Mouse (Mus musculus) macrophage (primary cell): Measurements from ENCODE around the gene Ptprn2. TPM values are rescaled to one million over a fixed set of nuclear protein-coding genes. Genes with fewer than 3 reads are reported as not detected.

Experiments used
- H3K27ac ChIP-seq: fragments of 350-480 bp; formaldehyde crosslinking; 2 replicates; pipeline ENCODE4 v1.9.0; 2021
- H3K36me3 ChIP-seq: fragments of 350-480 bp; formaldehyde crosslinking; 2 replicates; pipeline ENCODE4 v1.9.0; 2021; ENCODE audit errors: inconsistent target
- H3K4me3 ChIP-seq: fragments of 350-480 bp; formaldehyde crosslinking; 2 replicates; pipeline ENCODE4 v1.9.0; 2021; ENCODE audit errors: inconsistent target
- H3K79me2 ChIP-seq: fragments of 350-480 bp; formaldehyde crosslinking; 2 replicates; pipeline ENCODE4 v1.9.0; 2021; ENCODE audit errors: inconsistent target
- WGBS: methylation state at CpG from one replicate; pipeline ENCODE4 v1.1.7; 2026; ENCODE audit warnings: inconsistent platforms; ENCODE audit not compliant: missing documents; 5-methylcytosine and 5-hydroxymethylcytosine counted together
- polyA plus RNA-seq: library from polyadenylated mRNA; stranded (reverse); fragments of 250-400 nt; gene quantifications from 3 replicates; pipeline ENCODE4 v1.2.4, GENCODE M21; 2018; ENCODE audit warnings: inconsistent platforms

Ptprn2 gene
- polyA plus RNA-seq, 1 experiment from 2014 or later = 0.06 TPM

GRCm38 (mm10) chr12:116590076-116590475, 104.6 kb downstream of the Ptprn2 start:
- WGBS = 97% methylated on average over 5 of the region's 5 CpGs
- H3K4me3 ChIP-seq = no peak overlapping the region
- no peaks in the 10 kb centered on the region for H3K79me2 ChIP-seq
- no peaks in the 10 kb centered on the region for H3K36me3 ChIP-seq
- H3K27ac ChIP-seq = no peak overlapping the region

- 46% methylated on average over 8 of the region's 8 CpGs for WGBS
- Histone ChIP-seq H3K36me3 (no peaks in the 10 kb centered on the region), H3K27ac (no peak overlapping the region), H3K4me3 (no peak overlapping the region), H3K79me2 (no peaks in the 10 kb centered on the region)
Measured at GRCm38 (mm10) chr12:116594457-116594856, 108.9 kb downstream of the Ptprn2 start.

GRCm38 (mm10) chr12:116594866-116595610, 109.5 kb downstream of the Ptprn2 start:
- H3K27ac ChIP-seq = no peak overlapping the region
- H3K36me3 ChIP-seq = no peaks in the 10 kb centered on the region
- WGBS = 100% methylated on average over 7 of the region's 7 CpGs

GRCm38 (mm10) chr12:116595727-116596126, 110.2 kb downstream of the Ptprn2 start:
- Histone ChIP-seq H3K79me2 (no peaks in the 10 kb centered on the region), H3K27ac (no peak overlapping the region), H3K4me3 (no peak overlapping the region), H3K36me3 (no peaks in the 10 kb centered on the region)
- 41% methylated on average over 4 of the region's 4 CpGs for WGBS

More at GRCm38 (mm10) chr12:116594866-116595610, 109.5 kb downstream of the Ptprn2 start:
- H3K4me3 ChIP-seq = no peak overlapping the region
- H3K79me2 ChIP-seq = no peaks in the 10 kb centered on the region

GRCm38 (mm10) chr12:116596993-116597392, 111.5 kb downstream of the Ptprn2 start:
- 72% methylated on average over 20 of the region's 20 CpGs for WGBS
- H3K79me2 ChIP-seq = no peaks in the 10 kb centered on the region
- H3K4me3 ChIP-seq = no peak overlapping the region
- H3K36me3 ChIP-seq = no peaks in the 10 kb centered on the region
- H3K27ac ChIP-seq = no peak overlapping the region

GRCm38 (mm10) chr12:116597670-116598069, 112.2 kb downstream of the Ptprn2 start:
- no peaks in the 10 kb centered on the region for H3K36me3 ChIP-seq
- H3K4me3 ChIP-seq = no peak overlapping the region
- 94% methylated on average over 5 of the region's 5 CpGs for WGBS
- no peak overlapping the region for H3K27ac ChIP-seq
- H3K79me2 ChIP-seq = no peaks in the 10 kb centered on the region

GRCm38 (mm10) chr12:116598123-116599005, 112.8 kb downstream of the Ptprn2 start:
- Histone ChIP-seq H3K4me3 (no peak overlapping the region), H3K79me2 (no peaks in the 10 kb centered on the region), H3K36me3 (no peaks in the 10 kb centered on the region), H3K27ac (no peak overlapping the region)
- WGBS = 89% methylated on average over 8 of the region's 8 CpGs

GRCm38 (mm10) chr12:116599537-116599936, 114.0 kb downstream of the Ptprn2 start:
- Histone ChIP-seq H3K4me3 (no peak overlapping the region), H3K79me2 (no peaks in the 10 kb centered on the region), H3K27ac (no peak overlapping the region), H3K36me3 (no peaks in the 10 kb centered on the region)
- 92% methylated on average over 1 of the region's 1 CpGs for WGBS

- Histone ChIP-seq H3K27ac (no peak overlapping the region), H3K36me3 (no peaks in the 10 kb centered on the region), H3K4me3 (no peak overlapping the region), H3K79me2 (no peaks in the 10 kb centered on the region)
- WGBS = 93% methylated on average over 6 of the region's 6 CpGs
Measured at GRCm38 (mm10) chr12:116600054-116600453, 114.5 kb downstream of the Ptprn2 start.

GRCm38 (mm10) chr12:116601395-116601794, 115.9 kb downstream of the Ptprn2 start:
- H3K79me2 ChIP-seq = no peaks in the 10 kb centered on the region
- no peak overlapping the region for H3K27ac ChIP-seq
- no peaks in the 10 kb centered on the region for H3K36me3 ChIP-seq
- WGBS = 100% methylated on average over 3 of the region's 3 CpGs
- no peak overlapping the region for H3K4me3 ChIP-seq

GRCm38 (mm10) chr12:116601921-116602320, 116.4 kb downstream of the Ptprn2 start:
- no peaks in the 10 kb centered on the region for H3K79me2 ChIP-seq
- H3K27ac ChIP-seq = no peak overlapping the region
- no peaks in the 10 kb centered on the region for H3K36me3 ChIP-seq
- 85% methylated on average over 5 of the region's 5 CpGs for WGBS
- H3K4me3 ChIP-seq = no peak overlapping the region

- Histone ChIP-seq H3K27ac (no peak overlapping the region), H3K79me2 (no peaks in the 10 kb centered on the region), H3K36me3 (no peaks in the 10 kb centered on the region), H3K4me3 (no peak overlapping the region)
- 83% methylated on average over 6 of the region's 6 CpGs for WGBS
Measured at GRCm38 (mm10) chr12:116608598-116608997, 123.1 kb downstream of the Ptprn2 start.

- WGBS = 39% methylated on average over 5 of the region's 5 CpGs
- H3K36me3 ChIP-seq = no peaks in the 10 kb centered on the region
Measured at GRCm38 (mm10) chr12:116619868-116620267, 134.3 kb downstream of the Ptprn2 start.

GRCm38 (mm10) chr12:116620299-116620698, 134.8 kb downstream of the Ptprn2 start:
- 80% methylated on average over 3 of the region's 3 CpGs for WGBS
- H3K4me3 ChIP-seq = no peak overlapping the region
- no peaks in the 10 kb centered on the region for H3K79me2 ChIP-seq
- H3K27ac ChIP-seq = no peak overlapping the region
- H3K36me3 ChIP-seq = no peaks in the 10 kb centered on the region

More at GRCm38 (mm10) chr12:116619868-116620267, 134.3 kb downstream of the Ptprn2 start:
- H3K4me3 ChIP-seq = no peak overlapping the region
- H3K79me2 ChIP-seq = no peaks in the 10 kb centered on the region
- no peak overlapping the region for H3K27ac ChIP-seq
